Mouse (Mus musculus): ENCODE measurements around the gene Akap11.
"Not testable (repeated sequence)": the region's sequence is repeated elsewhere in the genome, so short reads cannot be mapped to it uniquely, and the experiment has no call there.

GRCm38 (mm10) chr14:78554830-78555229 is 18.2 kb upstream of the Akap11 start:
- not testable (repeated sequence) for TF ChIP-seq CTCF (IDR thresholded peaks at IDR 0.05; ENCODE audit: extremely low read depth, insufficient read length, insufficient replicate concordance, low read depth, low read length); POLR2A (IDR thresholded peaks at IDR 0.05; ENCODE audit: low read depth, low read length)
